Mouse (Mus musculus): ENCODE data around the gene Tomm34. TPM values are rescaled to one million over a fixed set of nuclear protein-coding genes. Genes with fewer than 3 reads are reported as not detected.

Gene Tomm34
- polyA plus RNA-seq, 1 experiment from 2014 or later: 52.7 TPM

- no peak overlapping the region for H3K27ac ChIP-seq (replicated peaks)
- no peak overlapping the region for H3K4me2 ChIP-seq
- WGBS: 84% methylated on average over 5 of the region's 5 CpGs
- H3K36me3 ChIP-seq: peaks cover 46% of the 10 kb centered on the region
- H3K9me3 ChIP-seq: no peaks in the 10 kb centered on the region
- no peak overlapping the region for H3K9ac ChIP-seq
- peaks cover 38% of the 10 kb centered on the region for H3K4me1 ChIP-seq
- no peak for ATAC-seq (ENCODE audit: extremely low read depth, insufficient number of reproducible peaks, low FRiP score, low TSS enrichment)
- no peaks in the 10 kb centered on the region for H3K27me3 ChIP-seq (replicated peaks)
- H3K4me3 ChIP-seq: no peak overlapping the region
Observed at GRCm38 (mm10) chr2:164010496-164010895, 60.5 kb downstream of the Tomm34 start.

- no peaks in the 10 kb centered on the region for H3K9me3 ChIP-seq
- ATAC-seq (ENCODE audit: extremely low read depth, insufficient number of reproducible peaks, low FRiP score, low TSS enrichment): no peak
- no peak overlapping the region for H3K9ac ChIP-seq
- peaks cover 34% of the 10 kb centered on the region for H3K36me3 ChIP-seq
- H3K27me3 ChIP-seq (replicated peaks): no peaks in the 10 kb centered on the region
- H3K4me2 ChIP-seq: no peak overlapping the region
- 78% methylated on average over 6 of the region's 6 CpGs for WGBS
- peaks cover 51% of the 10 kb centered on the region for H3K4me1 ChIP-seq
- H3K27ac ChIP-seq (replicated peaks): no peak overlapping the region
- H3K4me3 ChIP-seq: no peak overlapping the region
Observed at GRCm38 (mm10) chr2:164009227-164009626, 61.7 kb downstream of the Tomm34 start.

GRCm38 (mm10) chr2:164007987-164008545 lies 62.9 kb downstream of the Tomm34 start:
- Histone ChIP-seq H3K4me1 (peaks cover 58% of the 10 kb centered on the region), H3K4me2 (no peak overlapping the region), H3K27me3 (replicated peaks) (no peaks in the 10 kb centered on the region), H3K4me3 (no peak overlapping the region), H3K36me3 (peaks cover 22% of the 10 kb centered on the region), H3K9me3 (no peaks in the 10 kb centered on the region), H3K27ac (replicated peaks) (no peak overlapping the region), H3K9ac (no peak overlapping the region)
- WGBS: 83% methylated on average over 2 of the region's 2 CpGs
- ATAC-seq (ENCODE audit: extremely low read depth, insufficient number of reproducible peaks, low FRiP score, low TSS enrichment): no peak

GRCm38 (mm10) chr2:164007547-164007946 lies 63.4 kb downstream of the Tomm34 start:
- WGBS: 78% methylated on average over 8 of the region's 8 CpGs
- H3K4me1 ChIP-seq: peaks cover 63% of the 10 kb centered on the region

GRCm38 (mm10) chr2:164006932-164007331 lies 64.0 kb downstream of the Tomm34 start:
- peak overlapping the region; percentile 24; the same call in 1 of the 2 replicates for H3K9ac ChIP-seq
- no peak overlapping the region; the same call in 1 of the 2 replicates for H3K27ac ChIP-seq (replicated peaks)
- H3K27me3 ChIP-seq (replicated peaks): no peaks in the 10 kb centered on the region
- no peaks in the 10 kb centered on the region for H3K9me3 ChIP-seq
- no peak for ATAC-seq (ENCODE audit: extremely low read depth, insufficient number of reproducible peaks, low FRiP score, low TSS enrichment)
- H3K4me1 ChIP-seq: peaks cover 64% of the 10 kb centered on the region
- peak overlapping the region; percentile 39 for H3K4me2 ChIP-seq
- H3K4me3 ChIP-seq: 0 out of 2 replicates have a peak overlapping the region, but pooled peaks have one; percentile 2
- 52% methylated on average over 10 of the region's 10 CpGs for WGBS
- H3K36me3 ChIP-seq: peaks cover 13% of the 10 kb centered on the region

More at GRCm38 (mm10) chr2:164007547-164007946, 63.4 kb downstream of the Tomm34 start:
- Histone ChIP-seq H3K9ac (no peak overlapping the region), H3K27me3 (replicated peaks) (no peaks in the 10 kb centered on the region), H3K4me3 (no peak overlapping the region), H3K4me2 (peak overlapping the region; percentile 34), H3K9me3 (no peaks in the 10 kb centered on the region), H3K27ac (replicated peaks) (no peak overlapping the region), H3K36me3 (peaks cover 19% of the 10 kb centered on the region)
- ATAC-seq (ENCODE audit: extremely low read depth, insufficient number of reproducible peaks, low FRiP score, low TSS enrichment): no peak

GRCm38 (mm10) chr2:164004503-164004902 lies 66.5 kb downstream of the Tomm34 start:
- Histone ChIP-seq H3K4me1 (peaks cover 89% of the 10 kb centered on the region), H3K36me3 (peaks cover 3% of the 10 kb centered on the region; the same call in 1 of the 2 replicates), H3K4me3 (no peak overlapping the region), H3K27me3 (replicated peaks) (no peaks in the 10 kb centered on the region), H3K27ac (replicated peaks) (no peak overlapping the region), H3K9me3 (no peaks in the 10 kb centered on the region), H3K4me2 (no peak overlapping the region), H3K9ac (no peak overlapping the region)
- no peak for ATAC-seq (ENCODE audit: extremely low read depth, insufficient number of reproducible peaks, low FRiP score, low TSS enrichment)
- WGBS: 71% methylated on average over 5 of the region's 5 CpGs

Other genes with a start within 250 kb of the Tomm34 start
- gene Kcnk15, start 217.5 kb downstream of the Tomm34 start, polyA plus RNA-seq (2015; fragmentation: Nextera tagmentation; extraction: Ambion mirVana): not detected in 2 replicates
- gene Rims4, start 152.5 kb downstream of the Tomm34 start, polyA plus RNA-seq (2015; fragmentation: Nextera tagmentation; extraction: Ambion mirVana): 0.21 and 0.46 TPM in 2 replicates
- gene Ywhab, start 76.2 kb downstream of the Tomm34 start, polyA plus RNA-seq (2015; fragmentation: Nextera tagmentation; extraction: Ambion mirVana): 225 and 236 TPM in 2 replicates
- 0.83 and 0.98 TPM in 2 replicates for gene Pabpc1l, start 45.7 kb downstream of the Tomm34 start, polyA plus RNA-seq (2015; fragmentation: Nextera tagmentation; extraction: Ambion mirVana)
- 14.0 and 14.2 TPM in 2 replicates for gene Stk4, start 847 bp downstream of the Tomm34 start, polyA plus RNA-seq (2015; fragmentation: Nextera tagmentation; extraction: Ambion mirVana)
- 0.21 and 0.29 TPM in 2 replicates for gene Kcns1, start 99.9 kb upstream of the Tomm34 start, polyA plus RNA-seq (2015; fragmentation: Nextera tagmentation; extraction: Ambion mirVana)
- gene Wfdc5, start 111.6 kb upstream of the Tomm34 start, polyA plus RNA-seq (2015; fragmentation: Nextera tagmentation; extraction: Ambion mirVana): not detected in 2 replicates
- not detected in 2 replicates for gene Wfdc12, start 119.4 kb upstream of the Tomm34 start, polyA plus RNA-seq (2015; fragmentation: Nextera tagmentation; extraction: Ambion mirVana)
- gene Wfdc15a, start 129.0 kb upstream of the Tomm34 start, polyA plus RNA-seq (2015; fragmentation: Nextera tagmentation; extraction: Ambion mirVana): not detected in 2 replicates
- 0.33 TPM in 1 of 2 replicates, not detected in the other for gene Wfdc15b, start 150.5 kb upstream of the Tomm34 start, polyA plus RNA-seq (2015; fragmentation: Nextera tagmentation; extraction: Ambion mirVana)
- not detected in 2 replicates for gene Svs2, start 167.3 kb upstream of the Tomm34 start, polyA plus RNA-seq (2015; fragmentation: Nextera tagmentation; extraction: Ambion mirVana)
- not detected in 2 replicates for gene Svs3b, start 185.5 kb upstream of the Tomm34 start, polyA plus RNA-seq (2015; fragmentation: Nextera tagmentation; extraction: Ambion mirVana)
- not detected in 2 replicates for gene Svs4, start 207.3 kb upstream of the Tomm34 start, polyA plus RNA-seq (2015; fragmentation: Nextera tagmentation; extraction: Ambion mirVana)
- not detected in 2 replicates for gene Svs3a, start 218.1 kb upstream of the Tomm34 start, polyA plus RNA-seq (2015; fragmentation: Nextera tagmentation; extraction: Ambion mirVana)
- gene Svs6, start 245.6 kb upstream of the Tomm34 start, polyA plus RNA-seq (2015; fragmentation: Nextera tagmentation; extraction: Ambion mirVana): not detected in 2 replicates

All from heart, embryonic 13.5 days (tissue).